Mouse (Mus musculus): ENCODE results near the gene Cant1. TPM values are rescaled to one million over a fixed set of nuclear protein-coding genes. Genes with fewer than 3 reads are reported as not detected.

The Cant1 gene
- polyA plus RNA-seq, 1 experiment from 2014 or later, result 22.5 TPM

DNA sequence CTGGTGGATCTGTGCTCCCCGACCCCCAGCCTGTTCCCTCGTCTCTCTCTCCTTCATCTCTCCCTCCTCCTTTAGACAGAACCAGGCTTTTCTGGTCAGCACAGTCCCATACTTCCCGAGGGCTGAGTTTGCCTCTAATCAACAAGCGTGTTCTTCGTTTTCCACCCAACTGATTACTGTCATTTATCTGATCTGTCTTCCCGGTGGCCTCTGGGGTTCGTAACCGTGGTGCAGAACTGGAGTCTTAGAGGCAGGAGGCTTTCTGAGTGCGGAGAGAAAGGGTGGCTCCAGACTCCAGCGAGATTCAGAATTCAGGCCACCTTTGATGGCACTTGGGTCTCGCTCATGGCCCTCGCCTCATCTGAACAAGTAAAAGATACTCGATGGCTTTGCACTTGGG, 15.2 kb upstream of the Cant1 start:
- Histone ChIP-seq H3K4me3 (replicated peaks; ENCODE audit: low read length) (peak overlapping the region; percentile 31), H3K27me3 (ENCODE audit: control insufficient read depth, insufficient read depth, low read length) (no peaks in the 10 kb centered on the region), H3K9me3 (replicated peaks; ENCODE audit: control insufficient read depth, low read length) (no peaks in the 10 kb centered on the region), H3K4me1 (ENCODE audit: control insufficient read depth, insufficient read depth, low read length) (peaks cover 63% of the 10 kb centered on the region), H3K36me3 (ENCODE audit: control insufficient read depth, insufficient read depth, low read length) (no peaks in the 10 kb centered on the region), H3K9ac (ENCODE audit: low read length) (peak overlapping the region; percentile 51), H3K4me2 (ENCODE audit: low read depth, low read length) (peak overlapping the region; percentile 55), H3K27ac (ENCODE audit: low read length) (peak overlapping the region; percentile 61; the same call in 1 of the 2 replicates)
- WGBS, result 28% methylated on average over 13 of the region's 13 CpGs
- no peak for ATAC-seq (ENCODE audit: insufficient read depth, low FRiP score)

- Histone ChIP-seq H3K27me3 (ENCODE audit: control insufficient read depth, insufficient read depth, low read length) (no peaks in the 10 kb centered on the region), H3K4me2 (ENCODE audit: low read depth, low read length) (peak overlapping the region; percentile 55), H3K9me3 (replicated peaks; ENCODE audit: control insufficient read depth, low read length) (no peaks in the 10 kb centered on the region), H3K4me3 (replicated peaks; ENCODE audit: low read length) (peak overlapping the region; percentile 31), H3K36me3 (ENCODE audit: control insufficient read depth, insufficient read depth, low read length) (no peaks in the 10 kb centered on the region), H3K4me1 (ENCODE audit: control insufficient read depth, insufficient read depth, low read length) (peaks cover 63% of the 10 kb centered on the region), H3K27ac (ENCODE audit: low read length) (peak overlapping the region; percentile 61), H3K9ac (ENCODE audit: low read length) (peak overlapping the region; percentile 51)
- 39% methylated on average over 10 of the region's 10 CpGs for WGBS
- no peak for ATAC-seq (ENCODE audit: insufficient read depth, low FRiP score)
Observed at GRCm38 (mm10) chr11:118433398-118433868, 14.5 kb upstream of the Cant1 start.

DNA sequence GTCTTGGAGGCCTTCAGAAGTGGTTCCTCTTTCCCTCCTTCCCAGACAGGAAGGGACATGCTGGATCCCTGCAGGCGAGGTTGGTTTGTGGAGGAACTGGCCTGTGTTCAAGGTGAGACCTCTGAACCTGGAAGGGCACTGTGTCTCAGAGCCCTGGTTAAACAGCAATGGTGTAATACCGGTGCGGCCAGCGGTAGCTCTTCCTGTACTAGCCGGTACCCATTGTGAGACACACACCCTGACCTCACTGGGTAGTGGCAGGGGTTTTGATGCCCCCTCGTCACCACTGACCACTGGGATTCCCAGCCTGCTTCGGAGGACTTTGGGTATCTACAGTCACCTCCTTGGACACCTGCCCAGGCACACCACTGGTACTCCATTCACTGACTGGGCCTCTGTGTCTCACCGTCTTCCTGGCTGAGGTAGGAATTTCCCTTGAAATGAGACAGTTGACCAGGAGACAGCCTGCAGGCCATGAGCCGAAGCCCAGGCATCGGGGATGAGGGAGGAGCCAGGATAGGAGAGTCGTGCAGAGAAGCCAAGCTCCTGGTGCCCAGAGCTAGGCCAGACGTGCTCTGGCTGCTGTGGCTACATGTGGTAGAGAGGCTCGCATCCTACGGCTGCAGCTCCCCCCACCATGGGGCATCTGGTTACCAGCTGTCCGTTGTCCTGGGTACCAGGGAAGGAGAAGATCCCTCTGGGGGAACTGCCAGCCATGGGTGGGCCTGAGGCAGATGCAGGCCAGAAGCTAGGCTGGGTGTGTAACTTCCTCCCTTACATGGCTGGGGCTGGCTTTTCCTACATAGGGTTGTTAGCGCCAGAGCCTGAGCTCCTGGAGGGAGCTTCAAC, 12.4 kb upstream of the Cant1 start:
- H3K27ac ChIP-seq (ENCODE audit: low read length), result peak overlapping the region; percentile 25; the same call in 1 of the 2 replicates
- H3K4me3 ChIP-seq (replicated peaks; ENCODE audit: low read length), result no peak overlapping the region
- no peaks in the 10 kb centered on the region for H3K36me3 ChIP-seq (ENCODE audit: control insufficient read depth, insufficient read depth, low read length)
- H3K27me3 ChIP-seq (ENCODE audit: control insufficient read depth, insufficient read depth, low read length), result no peaks in the 10 kb centered on the region
- H3K4me1 ChIP-seq (ENCODE audit: control insufficient read depth, insufficient read depth, low read length), result peaks cover 61% of the 10 kb centered on the region
- H3K9ac ChIP-seq (ENCODE audit: low read length), result no peak overlapping the region
- no peaks in the 10 kb centered on the region for H3K9me3 ChIP-seq (replicated peaks; ENCODE audit: control insufficient read depth, low read length)
- 73% methylated on average over 16 of the region's 16 CpGs for WGBS
- H3K4me2 ChIP-seq (ENCODE audit: low read depth, low read length), result no peak overlapping the region
- no peak for ATAC-seq (ENCODE audit: insufficient read depth, low FRiP score)

DNA sequence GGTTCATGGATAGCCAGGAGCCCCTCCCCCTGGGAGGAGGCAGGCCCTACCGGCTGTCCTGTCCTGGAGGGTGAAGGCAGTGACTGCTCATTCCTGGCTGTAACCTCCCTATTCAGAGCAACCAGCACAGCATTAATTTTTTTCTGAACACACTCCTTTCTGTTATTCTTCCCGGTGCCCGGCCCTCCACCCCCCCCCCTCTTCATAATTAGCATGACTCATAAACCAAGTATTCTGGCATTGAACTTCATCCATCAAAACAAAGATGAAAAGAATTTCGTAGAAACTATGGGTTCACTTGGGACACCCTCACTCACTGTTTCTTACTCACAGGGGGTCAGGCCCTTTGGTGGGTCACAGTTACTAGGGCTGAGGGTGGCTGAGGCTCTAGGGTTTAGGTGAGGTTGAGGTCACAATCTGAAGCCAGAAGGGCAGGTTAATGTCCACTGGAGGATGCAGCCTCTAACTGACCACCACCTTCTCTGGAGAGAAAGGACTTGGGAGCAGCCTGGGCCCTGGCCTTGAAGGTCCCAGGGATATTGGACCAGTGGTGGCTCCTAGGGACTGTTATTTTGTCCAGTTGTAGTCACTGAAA, 11.5 kb upstream of the Cant1 start:
- WGBS, result 10% methylated on average over 4 of the region's 4 CpGs
- ATAC-seq (ENCODE audit: insufficient read depth, low FRiP score), result 0 out of 2 replicates have a peak, but pooled peaks have one; percentile 5
- Histone ChIP-seq H3K9ac (ENCODE audit: low read length) (peak overlapping the region; percentile 46), H3K4me2 (ENCODE audit: low read depth, low read length) (peak overlapping the region; percentile 63; the same call in 1 of the 2 replicates), H3K9me3 (replicated peaks; ENCODE audit: control insufficient read depth, low read length) (no peaks in the 10 kb centered on the region), H3K27ac (ENCODE audit: low read length) (peak overlapping the region; percentile 36), H3K27me3 (ENCODE audit: control insufficient read depth, insufficient read depth, low read length) (no peaks in the 10 kb centered on the region), H3K4me3 (replicated peaks; ENCODE audit: low read length) (no peak overlapping the region), H3K4me1 (ENCODE audit: control insufficient read depth, insufficient read depth, low read length) (peaks cover 60% of the 10 kb centered on the region), H3K36me3 (ENCODE audit: control insufficient read depth, insufficient read depth, low read length) (no peaks in the 10 kb centered on the region)

- H3K4me2 ChIP-seq (ENCODE audit: low read depth, low read length), result peak overlapping the region; percentile 63
- H3K27ac ChIP-seq (ENCODE audit: low read length), result peak overlapping the region; percentile 89
- no peaks in the 10 kb centered on the region for H3K9me3 ChIP-seq (replicated peaks; ENCODE audit: control insufficient read depth, low read length)
- H3K4me3 ChIP-seq (replicated peaks; ENCODE audit: low read length), result peak overlapping the region; percentile 47
- H3K27me3 ChIP-seq (ENCODE audit: control insufficient read depth, insufficient read depth, low read length), result no peaks in the 10 kb centered on the region
- WGBS, result 39% methylated on average over 8 of the region's 8 CpGs
- no peaks in the 10 kb centered on the region for H3K36me3 ChIP-seq (ENCODE audit: control insufficient read depth, insufficient read depth, low read length)
- peak overlapping the region; percentile 71 for H3K9ac ChIP-seq (ENCODE audit: low read length)
- H3K4me1 ChIP-seq (ENCODE audit: control insufficient read depth, insufficient read depth, low read length), result peaks cover 64% of the 10 kb centered on the region
- peak; percentile 6; the same call in 1 of the 2 replicates for ATAC-seq (ENCODE audit: insufficient read depth, low FRiP score)
Observed at GRCm38 (mm10) chr11:118428944-118429709, 10.2 kb upstream of the Cant1 start.

GRCm38 (mm10) chr11:118428460-118428868, 9.6 kb upstream of the Cant1 start:
- 6% methylated on average over 11 of the region's 11 CpGs for whole genome bisulfite sequencing

GRCm38 (mm10) chr11:118427986-118428385, 9.1 kb upstream of the Cant1 start, which contains the start of gene C1qtnf1:
TSS of gene C1qtnf1 (plus strand) at chr11:118428203.
- ATAC-seq (ENCODE audit: insufficient read depth, low FRiP score), result no peak
- H3K9ac ChIP-seq (ENCODE audit: low read length), result peak within 1 kb of the TSS; percentile 71
- peak within 1 kb of the TSS; percentile 63 for H3K4me2 ChIP-seq (ENCODE audit: low read depth, low read length)
- peak within 1 kb of the TSS; percentile 47 for H3K4me3 ChIP-seq (replicated peaks; ENCODE audit: low read length)
- peak within 1 kb of the TSS; percentile 89 for H3K27ac ChIP-seq (ENCODE audit: low read length)
- H3K27me3 ChIP-seq (ENCODE audit: control insufficient read depth, insufficient read depth, low read length), result no peaks in the 10 kb centered on the region
- WGBS, result 0% methylated on average over 8 of the region's 8 CpGs
- H3K36me3 ChIP-seq (ENCODE audit: control insufficient read depth, insufficient read depth, low read length), result no peaks in the 10 kb centered on the region
- H3K4me1 ChIP-seq (ENCODE audit: control insufficient read depth, insufficient read depth, low read length), result peaks cover 62% of the 10 kb centered on the region
- no peaks in the 10 kb centered on the region for H3K9me3 ChIP-seq (replicated peaks; ENCODE audit: control insufficient read depth, low read length)

More at GRCm38 (mm10) chr11:118428460-118428868, 9.6 kb upstream of the Cant1 start:
- Histone ChIP-seq H3K27me3 (ENCODE audit: control insufficient read depth, insufficient read depth, low read length) (no peaks in the 10 kb centered on the region), H3K27ac (ENCODE audit: low read length) (peak overlapping the region; percentile 89), H3K4me1 (ENCODE audit: control insufficient read depth, insufficient read depth, low read length) (peaks cover 64% of the 10 kb centered on the region), H3K36me3 (ENCODE audit: control insufficient read depth, insufficient read depth, low read length) (no peaks in the 10 kb centered on the region), H3K9me3 (replicated peaks; ENCODE audit: control insufficient read depth, low read length) (no peaks in the 10 kb centered on the region), H3K4me3 (replicated peaks; ENCODE audit: low read length) (peak overlapping the region; percentile 47), H3K9ac (ENCODE audit: low read length) (peak overlapping the region; percentile 71), H3K4me2 (ENCODE audit: low read depth, low read length) (peak overlapping the region; percentile 63)
- ATAC-seq (ENCODE audit: insufficient read depth, low FRiP score), result no peak

GRCm38 (mm10) chr11:118427266-118427779, 8.4 kb upstream of the Cant1 start:
- no peaks in the 10 kb centered on the region for H3K36me3 ChIP-seq (ENCODE audit: control insufficient read depth, insufficient read depth, low read length)

More at GRCm38 (mm10) chr11:118427266-118427779, 8.4 kb upstream of the Cant1 start:
- Histone ChIP-seq H3K9ac (ENCODE audit: low read length) (peak overlapping the region; percentile 71), H3K4me3 (replicated peaks; ENCODE audit: low read length) (peak overlapping the region; percentile 47), H3K4me1 (ENCODE audit: control insufficient read depth, insufficient read depth, low read length) (peaks cover 59% of the 10 kb centered on the region), H3K27ac (ENCODE audit: low read length) (peak overlapping the region; percentile 89), H3K27me3 (ENCODE audit: control insufficient read depth, insufficient read depth, low read length) (no peaks in the 10 kb centered on the region), H3K9me3 (replicated peaks; ENCODE audit: control insufficient read depth, low read length) (no peaks in the 10 kb centered on the region), H3K4me2 (ENCODE audit: low read depth, low read length) (peak overlapping the region; percentile 63)
- no peak for ATAC-seq (ENCODE audit: insufficient read depth, low FRiP score)
- 35% methylated on average over 3 of the region's 3 CpGs for WGBS
